Mouse (Mus musculus) forebrain, embryonic 11.5 days (tissue): Measurements from ENCODE around the gene Abat. TPM values are rescaled to one million over a fixed set of nuclear protein-coding genes. Genes with fewer than 3 reads are reported as not detected.
A peak's percentile ranks its signal among the peaks of the same experiment; 100 is the strongest.

Experiments used
- ATAC-seq: fragments of 200-750 bp; cut with Nextera tagmentation; replicated peaks from 2 replicates; pipeline ENCODE4 v1.8.0; 2017; ENCODE audit warnings: moderate TSS enrichment; ENCODE audit not compliant: low FRiP score
- DNase-seq: peaks from one replicate; pipeline ENCODE4 v3.0.0-alpha.2; 2017; ENCODE audit warnings: low spot score
- H3K27ac ChIP-seq: fragments of 300-500 bp; sonication (generic); 2 replicates; pipeline ENCODE4 v1.5.1; 2014; ENCODE audit warnings: low read depth, low read length
- H3K27me3 ChIP-seq: fragments of 300-500 bp; sonication (generic); 2 replicates; pipeline ENCODE4 v1.6.1; 2014; ENCODE audit warnings: mild to moderate bottlenecking, low read length, mixed read lengths; ENCODE audit not compliant: control insufficient read depth, insufficient read depth
- H3K36me3 ChIP-seq: fragments of 300-500 bp; sonication (generic); 2 replicates; pipeline ENCODE4 v1.6.1; 2014; ENCODE audit warnings: mild to moderate bottlenecking, low read length, moderate library complexity, mixed read lengths; ENCODE audit not compliant: control insufficient read depth, insufficient read depth
- H3K4me1 ChIP-seq: fragments of 300-500 bp; sonication (generic); replicated peaks from 2 replicates; pipeline ENCODE4 v1.6.1; 2014; ENCODE audit warnings: low read length, mixed read lengths; ENCODE audit not compliant: control insufficient read depth, insufficient read depth
- H3K4me2 ChIP-seq: fragments of 300-500 bp; sonication (generic); 2 replicates; pipeline ENCODE4 v1.6.1; 2014; ENCODE audit warnings: low read depth, mild to moderate bottlenecking, low read length, moderate library complexity, mixed read lengths; ENCODE audit not compliant: severe bottlenecking
- H3K4me3 ChIP-seq: fragments of 300-500 bp; sonication (generic); 2 replicates; pipeline ENCODE4 v1.5.1; 2014; ENCODE audit warnings: low read depth, low read length
- H3K9ac ChIP-seq: fragments of 300-500 bp; sonication (generic); 2 replicates; pipeline ENCODE4 v1.6.1; 2014; ENCODE audit warnings: low read length
- H3K9me3 ChIP-seq: fragments of 300-500 bp; sonication (generic); 2 replicates; pipeline ENCODE4 v1.6.1; 2016; ENCODE audit warnings: low read length, mixed read lengths; ENCODE audit not compliant: control insufficient read depth
- WGBS: fragments of 180-500 bp; shearing (Covaris S2); extraction: QIAGEN DNeasy Blood & Tissue Kit; methylation state at CpG from one replicate; pipeline ENCODE4 v1.1.7; 2014; 5-methylcytosine and 5-hydroxymethylcytosine counted together
- polyA plus RNA-seq: library from polyadenylated mRNA; unstranded; fragments of >200 nt; fragmentation: Nextera tagmentation; extraction: Ambion mirVana; gene quantifications from 2 replicates; pipeline ENCODE4 v1.2.1, GENCODE M21; 2014

The Abat gene
- polyA plus RNA-seq, 1 experiment from 2014 or later, result 22.7 TPM

- no peak overlapping the region for H3K4me2 ChIP-seq
- ATAC-seq, result no peak
- WGBS, result 64% methylated on average over 2 of the region's 2 CpGs
These were observed 9.0 kb upstream of the Abat start for GRCm38 (mm10) chr16:8504271-8504670.

GRCm38 (mm10) chr16:8509894-8510293 lies 3.3 kb upstream of the Abat start:
- H3K9me3 ChIP-seq, result no peaks in the 10 kb centered on the region
- DNase-seq (no peak), ATAC-seq (no peak)
- no peak overlapping the region for H3K4me2 ChIP-seq
- peaks cover 2% of the 10 kb centered on the region for H3K27me3 ChIP-seq
- 71% methylated on average over 5 of the region's 5 CpGs for WGBS
- no peak overlapping the region for H3K27ac ChIP-seq
- no peaks in the 10 kb centered on the region for H3K36me3 ChIP-seq
- H3K9ac ChIP-seq, result no peak overlapping the region
- peaks cover 2% of the 10 kb centered on the region for H3K4me1 ChIP-seq
- H3K4me3 ChIP-seq, result no peak overlapping the region

More at GRCm38 (mm10) chr16:8504271-8504670, 9.0 kb upstream of the Abat start:
- Histone ChIP-seq H3K27ac (no peak overlapping the region), H3K9me3 (no peaks in the 10 kb centered on the region), H3K9ac (no peak overlapping the region), H3K4me1 (no peaks in the 10 kb centered on the region), H3K4me3 (no peak overlapping the region), H3K36me3 (no peaks in the 10 kb centered on the region), H3K27me3 (no peaks in the 10 kb centered on the region)
- no peak for DNase-seq

GRCm38 (mm10) chr16:8512830-8513229 lies 399 bp upstream of the Abat start:
- Histone ChIP-seq H3K36me3 (no peaks in the 10 kb centered on the region), H3K4me1 (peaks cover 2% of the 10 kb centered on the region), H3K27me3 (peaks cover 2% of the 10 kb centered on the region), H3K9me3 (no peaks in the 10 kb centered on the region), H3K9ac (no peak overlapping the region), H3K27ac (no peak overlapping the region), H3K4me3 (peak overlapping the region; percentile 47), H3K4me2 (peak overlapping the region; percentile 76)
- WGBS, result 3% methylated on average over 5 of the region's 5 CpGs
- DNase-seq (no peak), ATAC-seq (peak; percentile 34)

- H3K4me3 ChIP-seq, result no peak overlapping the region
- no peaks in the 10 kb centered on the region for H3K36me3 ChIP-seq
- H3K4me2 ChIP-seq, result peak overlapping the region; percentile 76; the same call in 1 of the 2 replicates
- H3K27me3 ChIP-seq, result peaks cover 2% of the 10 kb centered on the region
- H3K9me3 ChIP-seq, result no peaks in the 10 kb centered on the region
- H3K4me1 ChIP-seq, result peaks cover 2% of the 10 kb centered on the region
- ATAC-seq (no peak), DNase-seq (no peak)
- 41% methylated on average over 4 of the region's 4 CpGs for WGBS
- H3K27ac ChIP-seq, result no peak overlapping the region
- no peak overlapping the region for H3K9ac ChIP-seq
These were observed 951 bp downstream of the Abat start for GRCm38 (mm10) chr16:8514180-8514579.

GRCm38 (mm10) chr16:8520525-8520924 lies 7.3 kb downstream of the Abat start:
- DNase-seq, result no peak
- Histone ChIP-seq H3K9me3 (no peaks in the 10 kb centered on the region), H3K4me3 (no peak overlapping the region), H3K4me2 (no peak overlapping the region), H3K9ac (no peak overlapping the region), H3K4me1 (peaks cover 12% of the 10 kb centered on the region; the same call in 1 of the 2 replicates), H3K27me3 (peaks cover 23% of the 10 kb centered on the region), H3K36me3 (no peaks in the 10 kb centered on the region), H3K27ac (no peak overlapping the region)
- no peak for ATAC-seq
- WGBS, result 81% methylated on average over 5 of the region's 5 CpGs

- ATAC-seq, result no peak
- Histone ChIP-seq H3K27ac (no peak overlapping the region), H3K4me2 (no peak overlapping the region), H3K36me3 (no peaks in the 10 kb centered on the region), H3K4me3 (no peak overlapping the region), H3K4me1 (peaks cover 12% of the 10 kb centered on the region; the same call in 1 of the 2 replicates), H3K27me3 (peaks cover 29% of the 10 kb centered on the region), H3K9me3 (no peaks in the 10 kb centered on the region), H3K9ac (no peak overlapping the region)
- WGBS, result 83% methylated on average over 4 of the region's 4 CpGs
- no peak for DNase-seq
These were observed 8.1 kb downstream of the Abat start for GRCm38 (mm10) chr16:8521322-8521721.

- no peaks in the 10 kb centered on the region for H3K36me3 ChIP-seq
- no peaks in the 10 kb centered on the region for H3K9me3 ChIP-seq
- peaks cover 12% of the 10 kb centered on the region; the same call in 1 of the 2 replicates for H3K4me1 ChIP-seq
- WGBS, result 18% methylated on average over 11 of the region's 11 CpGs
- DNase-seq, result peak; percentile 80
- no peak overlapping the region for H3K4me3 ChIP-seq
- H3K9ac ChIP-seq, result no peak overlapping the region
- H3K27ac ChIP-seq, result no peak overlapping the region
- H3K4me2 ChIP-seq, result no peak overlapping the region
- ATAC-seq, result peak; percentile 92
- H3K27me3 ChIP-seq, result peaks cover 31% of the 10 kb centered on the region
These were observed 10.4 kb downstream of the Abat start for GRCm38 (mm10) chr16:8523480-8524144.

- Histone ChIP-seq H3K4me2 (no peak overlapping the region), H3K4me1 (peaks cover 12% of the 10 kb centered on the region; the same call in 1 of the 2 replicates), H3K9me3 (no peaks in the 10 kb centered on the region), H3K27me3 (peaks cover 31% of the 10 kb centered on the region), H3K27ac (no peak overlapping the region), H3K36me3 (no peaks in the 10 kb centered on the region), H3K4me3 (no peak overlapping the region), H3K9ac (no peak overlapping the region)
- DNase-seq, result no peak
- 67% methylated on average over 16 of the region's 16 CpGs for WGBS
- no peak for ATAC-seq
These were observed 11.1 kb downstream of the Abat start for GRCm38 (mm10) chr16:8524163-8524847.
